Mouse (Mus musculus) cerebellum, adult 2 months (tissue): ENCODE results near the gene Crxos. TPM values are rescaled to one million over a fixed set of nuclear protein-coding genes. Genes with fewer than 3 reads are reported as not detected.
A peak's percentile ranks its signal among the peaks of the same experiment; 100 is the strongest.
"Not testable (repeated sequence)": the region's sequence is repeated elsewhere in the genome, so short reads cannot be mapped to it uniquely, and the experiment has no call there.

ENCODE experiments used
- DNase-seq, 2 experiments: peaks; one replicate each; pipeline ENCODE4 v3.0.0; 2021
- H3K27ac ChIP-seq: fragments of 200-500 bp; 2 replicates; pipeline ENCODE4 v1.5.1; 2012; ENCODE audit warnings: low read length, control low read depth, inconsistent platforms; ENCODE audit not compliant: insufficient read depth
- H3K27me3 ChIP-seq: fragments of 200-500 bp; 2 replicates; pipeline ENCODE4 v1.6.1; 2012; ENCODE audit warnings: inconsistent platforms, mild to moderate bottlenecking, low read length, moderate library complexity; ENCODE audit not compliant: control insufficient read depth, insufficient read depth
- H3K4me1 ChIP-seq: fragments of 200-500 bp; 2 replicates; pipeline ENCODE4 v1.6.1; 2011; ENCODE audit warnings: low read length; ENCODE audit not compliant: control insufficient read depth, insufficient read depth
- H3K4me3 ChIP-seq: fragments of 200-500 bp; replicated peaks from 2 replicates; pipeline ENCODE3; 2011; ENCODE audit warnings: mild to moderate bottlenecking, low read depth, low read length, control low read depth; ENCODE audit not compliant: insufficient read depth
- CTCF ChIP-seq: fragments of 200-500 bp; IDR thresholded peaks from 2 replicates; pipeline ENCODE4 v1.5.1; 2011; ENCODE audit warnings: low read depth, mild to moderate bottlenecking, control low read depth, low read length, moderate library complexity, borderline replicate concordance; ENCODE audit not compliant: insufficient read depth
- POLR2A ChIP-seq: fragments of 200-500 bp; IDR thresholded peaks from 2 replicates; pipeline ENCODE4 v1.6.1; 2011; ENCODE audit warnings: low read length, control low read depth, borderline replicate concordance; ENCODE audit not compliant: insufficient read depth
- WGBS: fragments of 180-500 bp; shearing (Covaris S2); methylation state at CpG from one replicate; pipeline ENCODE4 v1.1.7; 2018; 5-methylcytosine and 5-hydroxymethylcytosine counted together
- polyA plus RNA-seq: library from polyadenylated mRNA; depleted of rRNA; stranded (reverse); fragments of >200 nt; gene quantifications from 2 replicates; pipeline ENCODE4 v1.2.3, GENCODE M21; 2012

The Crxos gene
- polyA plus RNA-seq, 1 experiment = not detected

GRCm38 (mm10) chr7:15901366-15902048 lies 19.1 kb downstream of the Crxos start:
- H3K4me1 ChIP-seq = no peaks in the 10 kb centered on the region
- H3K27me3 ChIP-seq = no peaks in the 10 kb centered on the region
- no peak overlapping the region for H3K27ac ChIP-seq
- no peak overlapping the region for H3K4me3 ChIP-seq
- DNase-seq = no peak
- TF ChIP-seq CTCF (no peak), POLR2A (no peak)
- 81% methylated on average over 9 of the region's 9 CpGs for WGBS

DNA sequence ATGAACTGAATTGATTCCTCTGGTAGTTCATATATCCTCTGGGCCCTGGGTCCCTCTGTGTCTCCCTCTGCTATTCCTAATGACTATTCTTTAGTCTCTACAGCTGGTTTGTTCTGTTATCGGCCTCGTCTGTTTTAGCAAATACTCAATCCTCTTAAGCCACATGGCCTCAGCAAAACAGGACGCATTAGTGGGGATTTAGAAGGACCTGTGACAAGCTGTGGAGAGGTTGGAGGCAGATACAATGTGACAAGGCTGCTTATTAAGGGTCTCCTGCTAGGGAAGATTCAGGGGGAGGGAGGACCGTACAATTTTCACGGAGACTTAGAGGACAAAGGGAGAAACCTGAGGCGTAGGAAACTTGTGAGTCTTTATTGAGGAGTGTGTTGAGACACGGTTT lies 23.4 kb downstream of the Crxos start:
- no peak for DNase-seq
- Histone ChIP-seq H3K27ac (no peak overlapping the region), H3K4me3 (no peak overlapping the region), H3K27me3 (no peaks in the 10 kb centered on the region), H3K4me1 (no peaks in the 10 kb centered on the region; the same call in 1 of the 2 replicates)
- WGBS = 75% methylated on average over 7 of the region's 7 CpGs
- TF ChIP-seq POLR2A (no peak), CTCF (no peak)

- no peak for DNase-seq
- no peak overlapping the region for H3K27ac ChIP-seq
- TF ChIP-seq CTCF (no peak), POLR2A (no peak)
- H3K27me3 ChIP-seq = no peaks in the 10 kb centered on the region
- no peak overlapping the region for H3K4me3 ChIP-seq
- H3K4me1 ChIP-seq = no peaks in the 10 kb centered on the region; the same call in 1 of the 2 replicates
- 67% methylated on average over 1 of the region's 1 CpGs for WGBS
Observed at GRCm38 (mm10) chr7:15906602-15907001, 24.2 kb downstream of the Crxos start.

GRCm38 (mm10) chr7:15907971-15908590 lies 25.7 kb downstream of the Crxos start:
- no peak for DNase-seq
- WGBS = 62% methylated on average over 8 of the region's 8 CpGs
- Histone ChIP-seq H3K4me1 (no peaks in the 10 kb centered on the region; the same call in 1 of the 2 replicates), H3K27ac (no peak overlapping the region), H3K27me3 (no peaks in the 10 kb centered on the region), H3K4me3 (no peak overlapping the region)
- TF ChIP-seq CTCF (no peak), POLR2A (no peak)

- H3K4me3 ChIP-seq = no peak overlapping the region
- H3K27me3 ChIP-seq = no peaks in the 10 kb centered on the region
- no peaks in the 10 kb centered on the region; the same call in 1 of the 2 replicates for H3K4me1 ChIP-seq
- no peak for DNase-seq
- no peak for TF ChIP-seq CTCF
- no peak for TF ChIP-seq POLR2A
- no peak overlapping the region for H3K27ac ChIP-seq
- 83% methylated on average over 5 of the region's 5 CpGs for WGBS
Observed at GRCm38 (mm10) chr7:15910521-15910920, 28.1 kb downstream of the Crxos start.

- peak; percentile 47 to 57 for DNase-seq
- TF ChIP-seq POLR2A (no peak), CTCF (peak; percentile 68)
- 2% methylated on average over 4 of the region's 4 CpGs for WGBS
Observed at GRCm38 (mm10) chr7:15912183-15912582, 29.8 kb downstream of the Crxos start.

GRCm38 (mm10) chr7:15914252-15914651 lies 31.8 kb downstream of the Crxos start:
- WGBS = 31% methylated on average over 2 of the region's 2 CpGs
- H3K4me1 ChIP-seq = no peaks in the 10 kb centered on the region
- no peak overlapping the region for H3K4me3 ChIP-seq
- H3K27ac ChIP-seq = no peak overlapping the region
- peak in 1 of 2 experiments; percentile 38 for DNase-seq
- H3K27me3 ChIP-seq = no peaks in the 10 kb centered on the region
- no peak for TF ChIP-seq POLR2A
- TF ChIP-seq CTCF = peak; percentile 56; the same call in 1 of the 2 replicates

More at GRCm38 (mm10) chr7:15912183-15912582, 29.8 kb downstream of the Crxos start:
- H3K4me3 ChIP-seq = no peak overlapping the region
- H3K4me1 ChIP-seq = no peaks in the 10 kb centered on the region; the same call in 1 of the 2 replicates
- H3K27me3 ChIP-seq = no peaks in the 10 kb centered on the region
- no peak overlapping the region for H3K27ac ChIP-seq

GRCm38 (mm10) chr7:15914751-15915150 lies 32.3 kb downstream of the Crxos start:
- WGBS = 87% methylated on average over 2 of the region's 2 CpGs
- H3K27ac ChIP-seq = no peak overlapping the region

DNA sequence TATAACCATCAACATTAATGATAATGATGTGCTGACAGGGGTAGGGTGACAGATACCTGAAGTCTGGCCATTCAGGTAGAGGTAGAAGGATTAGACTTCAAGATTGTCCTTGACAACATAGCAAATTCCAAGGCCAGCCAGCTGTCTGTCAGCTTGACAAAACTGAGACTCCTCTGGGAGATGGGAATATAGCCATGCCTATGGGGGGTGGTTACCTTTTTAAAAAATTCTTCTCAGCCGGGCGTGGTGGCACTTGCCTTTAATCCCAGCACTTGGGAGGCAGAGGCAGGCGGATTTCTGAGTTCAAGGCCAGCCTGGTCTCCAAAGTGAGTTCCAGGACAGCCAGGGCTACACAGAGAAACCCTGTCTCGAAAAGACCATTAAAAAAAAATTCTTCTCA lies 33.3 kb downstream of the Crxos start:
- DNase-seq = not testable (repeated sequence)
- WGBS = 80% methylated on average over 4 of the region's 4 CpGs

More at GRCm38 (mm10) chr7:15914751-15915150, 32.3 kb downstream of the Crxos start:
- Histone ChIP-seq H3K4me3 (no peak overlapping the region), H3K27me3 (no peaks in the 10 kb centered on the region), H3K4me1 (no peaks in the 10 kb centered on the region)
- DNase-seq = no peak
- TF ChIP-seq CTCF = no peak
- TF ChIP-seq POLR2A = no peak

More for the DNA sequence above, 33.3 kb downstream of the Crxos start:
- H3K27me3 ChIP-seq, H3K4me3 ChIP-seq, H3K27ac ChIP-seq, H3K4me1 ChIP-seq: not testable (repeated sequence)
